Mouse (Mus musculus) embryonic facial prominence, embryonic 15.5 days (tissue): ENCODE measurements around the gene 1810055G02Rik. TPM values are rescaled to one million over a fixed set of nuclear protein-coding genes. Genes with fewer than 3 reads are reported as not detected.

Experiments used
- ATAC-seq: fragments of 200-750 bp; cut with Nextera tagmentation; 2 replicates; pipeline ENCODE4 v1.8.0; 2017; ENCODE audit warnings: low read depth, moderate TSS enrichment; ENCODE audit not compliant: insufficient number of reproducible peaks, low FRiP score, low TSS enrichment
- H3K27ac ChIP-seq: fragments of 300-500 bp; sonication (generic); replicated peaks from 2 replicates; pipeline ENCODE4 v1.5.1; 2015; ENCODE audit warnings: mild to moderate bottlenecking, inconsistent platforms
- H3K27me3 ChIP-seq: fragments of 300-500 bp; sonication (generic); 2 replicates; pipeline ENCODE4 v1.6.1; 2015; ENCODE audit warnings: inconsistent platforms
- H3K36me3 ChIP-seq: fragments of 300-500 bp; sonication (generic); 2 replicates; pipeline ENCODE4 v1.6.1; 2015; ENCODE audit warnings: mild to moderate bottlenecking, inconsistent platforms
- H3K4me1 ChIP-seq: fragments of 300-500 bp; sonication (generic); 2 replicates; pipeline ENCODE4 v1.6.1; 2015; ENCODE audit warnings: inconsistent platforms
- H3K4me2 ChIP-seq: fragments of 300-500 bp; sonication (generic); replicated peaks from 2 replicates; pipeline ENCODE4 v1.6.1; 2015; ENCODE audit warnings: mild to moderate bottlenecking, inconsistent platforms
- H3K4me3 ChIP-seq: fragments of 300-500 bp; sonication (generic); replicated peaks from 2 replicates; pipeline ENCODE4 v1.5.1; 2015; ENCODE audit warnings: mild to moderate bottlenecking, inconsistent platforms
- H3K9ac ChIP-seq: fragments of 300-500 bp; sonication (generic); 2 replicates; pipeline ENCODE4 v1.6.1; 2015; ENCODE audit warnings: inconsistent platforms
- H3K9me3 ChIP-seq: fragments of 300-500 bp; sonication (generic); replicated peaks from 2 replicates; pipeline ENCODE4 v1.6.1; 2016; ENCODE audit warnings: inconsistent platforms
- WGBS: fragments of 180-500 bp; shearing (Covaris S2); methylation state at CpG from one replicate; pipeline ENCODE4 v1.1.7; 2015; 5-methylcytosine and 5-hydroxymethylcytosine counted together
- polyA plus RNA-seq: library from polyadenylated mRNA; unstranded; fragments of >200 nt; fragmentation: Nextera tagmentation; extraction: Ambion mirVana; gene quantifications from 2 replicates; pipeline ENCODE4 v1.2.1, GENCODE M21; 2015

1810055G02Rik gene
- polyA plus RNA-seq, 1 experiment from 2014 or later, result 55.9 TPM

DNA sequence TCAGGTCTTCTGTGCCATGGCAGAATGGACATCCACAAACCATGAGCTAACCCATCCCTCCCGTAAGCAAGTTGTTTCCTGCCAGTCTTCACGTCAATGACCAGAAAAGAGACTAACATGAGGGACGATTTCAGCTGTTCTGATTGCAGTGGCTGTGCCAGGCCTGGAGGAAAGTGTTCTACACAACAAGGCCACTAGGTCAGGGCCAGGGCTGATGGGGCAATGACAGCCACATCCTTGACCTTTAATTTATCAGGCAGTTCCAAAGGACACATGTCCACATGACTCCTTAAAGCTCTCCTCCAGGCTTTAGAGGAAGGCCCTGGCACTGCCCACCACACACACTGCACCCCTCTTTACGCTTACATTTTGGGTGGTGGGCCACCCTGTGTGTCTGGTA is 12.6 kb upstream of the 1810055G02Rik start:
- Histone ChIP-seq H3K36me3 (no peaks in the 10 kb centered on the region), H3K9me3 (no peaks in the 10 kb centered on the region), H3K4me3 (no peak overlapping the region), H3K27me3 (no peaks in the 10 kb centered on the region), H3K4me2 (no peak overlapping the region), H3K9ac (no peak overlapping the region), H3K27ac (no peak overlapping the region), H3K4me1 (no peaks in the 10 kb centered on the region)
- ATAC-seq, result no peak
- 76% methylated on average over 4 of the region's 4 CpGs for WGBS

GRCm38 (mm10) chr19:3695976-3696375 is 12.1 kb upstream of the 1810055G02Rik start:
- H3K9me3 ChIP-seq, result no peaks in the 10 kb centered on the region
- 86% methylated on average over 8 of the region's 8 CpGs for WGBS
- H3K4me2 ChIP-seq, result no peak overlapping the region
- H3K4me1 ChIP-seq, result no peaks in the 10 kb centered on the region
- H3K4me3 ChIP-seq, result no peak overlapping the region
- H3K27me3 ChIP-seq, result no peaks in the 10 kb centered on the region
- no peak for ATAC-seq
- no peaks in the 10 kb centered on the region for H3K36me3 ChIP-seq
- H3K27ac ChIP-seq, result no peak overlapping the region
- no peak overlapping the region for H3K9ac ChIP-seq

GRCm38 (mm10) chr19:3698035-3698434 is 10.1 kb upstream of the 1810055G02Rik start:
- ATAC-seq, result no peak
- 85% methylated on average over 7 of the region's 7 CpGs for WGBS

GRCm38 (mm10) chr19:3699508-3700438 is 8.3 kb upstream of the 1810055G02Rik start:
- H3K4me2 ChIP-seq, result no peak overlapping the region
- no peak overlapping the region for H3K27ac ChIP-seq
- no peaks in the 10 kb centered on the region for H3K9me3 ChIP-seq
- H3K27me3 ChIP-seq, result no peaks in the 10 kb centered on the region
- no peak; the same call in none of the 2 replicates for ATAC-seq
- no peak overlapping the region for H3K4me3 ChIP-seq
- no peaks in the 10 kb centered on the region for H3K36me3 ChIP-seq
- 28% methylated on average over 6 of the region's 6 CpGs for WGBS
- H3K9ac ChIP-seq, result no peak overlapping the region
- no peaks in the 10 kb centered on the region for H3K4me1 ChIP-seq

More at GRCm38 (mm10) chr19:3698035-3698434, 10.1 kb upstream of the 1810055G02Rik start:
- H3K36me3 ChIP-seq, result no peaks in the 10 kb centered on the region
- no peaks in the 10 kb centered on the region for H3K4me1 ChIP-seq
- no peak overlapping the region for H3K4me3 ChIP-seq
- no peak overlapping the region for H3K27ac ChIP-seq
- no peaks in the 10 kb centered on the region for H3K27me3 ChIP-seq
- no peak overlapping the region for H3K4me2 ChIP-seq
- no peak overlapping the region for H3K9ac ChIP-seq
- no peaks in the 10 kb centered on the region for H3K9me3 ChIP-seq

GRCm38 (mm10) chr19:3702460-3702859 is 5.6 kb upstream of the 1810055G02Rik start:
- Histone ChIP-seq H3K9ac (no peak overlapping the region), H3K4me1 (peaks cover 4% of the 10 kb centered on the region), H3K36me3 (no peaks in the 10 kb centered on the region), H3K27me3 (no peaks in the 10 kb centered on the region), H3K27ac (no peak overlapping the region), H3K4me2 (no peak overlapping the region), H3K4me3 (no peak overlapping the region), H3K9me3 (no peaks in the 10 kb centered on the region)
- ATAC-seq, result no peak
- 76% methylated on average over 4 of the region's 4 CpGs for WGBS

DNA sequence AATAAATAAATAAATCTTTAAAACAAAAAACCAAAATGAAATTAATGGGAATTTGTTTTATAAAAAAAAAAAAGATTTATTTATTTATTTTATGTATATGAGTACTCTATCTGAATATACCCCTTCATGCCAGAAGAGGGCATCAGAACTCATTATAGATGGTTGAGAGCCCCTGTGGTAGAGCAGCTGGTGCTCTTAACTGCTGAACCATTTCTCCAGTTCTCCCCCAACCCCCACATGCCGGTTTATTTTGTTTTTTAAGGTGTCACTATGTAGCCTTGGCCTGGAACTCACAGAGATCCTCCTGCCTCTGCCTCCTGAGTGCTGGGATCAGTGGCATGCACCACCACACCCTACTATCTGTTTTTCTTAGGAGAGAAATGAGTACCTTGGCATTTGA is 1.8 kb upstream of the 1810055G02Rik start:
- Histone ChIP-seq H3K36me3 (no peaks in the 10 kb centered on the region), H3K9ac (no peak overlapping the region), H3K4me3 (no peak overlapping the region), H3K27me3 (no peaks in the 10 kb centered on the region), H3K4me2 (no peak overlapping the region), H3K9me3 (no peaks in the 10 kb centered on the region), H3K4me1 (peaks cover 22% of the 10 kb centered on the region), H3K27ac (no peak overlapping the region)
- no peak for ATAC-seq
- 46% methylated on average over 1 of the region's 1 CpGs for WGBS

DNA sequence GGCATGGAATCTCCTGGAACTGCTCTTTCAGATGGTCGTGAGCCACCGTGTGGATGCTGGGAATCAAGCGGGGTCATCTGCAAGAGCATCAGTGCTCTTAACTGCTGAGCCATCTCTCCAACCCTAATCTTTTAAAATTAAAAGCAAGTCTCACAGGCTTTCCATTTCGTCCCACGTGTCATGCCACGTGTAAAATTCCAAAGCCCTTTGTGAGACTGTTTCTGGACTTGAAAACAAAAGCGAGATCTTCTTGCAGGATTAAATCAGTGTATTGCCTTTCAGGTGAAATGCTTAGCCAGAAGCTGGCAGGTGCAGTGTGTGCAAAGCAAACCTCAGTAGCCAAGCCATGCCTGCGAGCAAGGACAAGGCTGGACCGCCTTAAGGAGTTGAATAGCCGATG is 540 bp upstream of the 1810055G02Rik start:
- Histone ChIP-seq H3K4me3 (peak overlapping the region; percentile 99), H3K36me3 (0 out of 2 replicates have a peak, but pooled peaks cover 3% of the 10 kb centered on the region), H3K27ac (peak overlapping the region; percentile 83), H3K9ac (peak overlapping the region; percentile 86), H3K4me1 (peaks cover 22% of the 10 kb centered on the region), H3K27me3 (no peaks in the 10 kb centered on the region), H3K4me2 (peak overlapping the region; percentile 72), H3K9me3 (no peaks in the 10 kb centered on the region)
- WGBS, result 28% methylated on average over 10 of the region's 10 CpGs
- peak; percentile 27; the same call in 1 of the 2 replicates for ATAC-seq

DNA sequence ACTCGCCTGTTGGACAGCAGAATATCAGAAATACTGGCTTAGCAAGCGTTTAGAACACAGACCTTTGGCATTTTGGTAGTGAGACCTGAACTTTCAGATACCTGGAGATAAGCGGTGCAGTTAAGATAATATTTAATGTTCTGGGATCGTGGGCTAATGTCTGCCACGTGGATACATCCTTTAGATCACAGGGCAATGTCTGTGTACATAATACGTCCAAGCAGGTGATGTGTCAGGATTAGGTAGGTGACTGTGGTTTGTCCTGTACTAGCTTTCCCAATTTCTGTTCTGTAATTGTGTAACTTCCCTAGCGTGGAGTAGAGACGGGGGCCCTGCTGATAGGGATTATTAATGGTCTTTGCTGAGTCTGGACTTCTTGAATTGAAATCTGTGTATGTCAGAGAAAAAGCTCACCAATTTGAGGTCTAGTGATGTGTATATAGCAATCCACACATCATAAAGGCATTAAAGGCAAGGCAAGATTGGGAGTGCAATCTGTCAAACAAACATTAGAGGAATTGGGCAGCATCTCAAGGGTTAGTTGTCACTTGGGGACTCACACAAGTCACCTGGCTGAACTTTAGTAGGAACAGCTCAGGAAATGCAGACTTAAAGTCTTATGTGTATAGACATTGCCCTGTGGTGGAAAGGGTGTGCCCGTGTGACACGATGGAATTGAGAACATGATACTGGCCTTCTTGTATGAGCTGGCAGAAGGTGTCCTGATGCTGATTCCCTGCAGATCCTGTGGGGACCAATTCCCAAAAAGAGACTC is 1.1 kb downstream of the 1810055G02Rik start:
- no peak overlapping the region for H3K27ac ChIP-seq
- 36% methylated on average over 10 of the region's 10 CpGs for WGBS
- H3K4me2 ChIP-seq, result peak overlapping the region; percentile 72
- peak overlapping the region; percentile 86 for H3K9ac ChIP-seq
- no peaks in the 10 kb centered on the region for H3K9me3 ChIP-seq
- ATAC-seq, result no peak
- H3K27me3 ChIP-seq, result no peaks in the 10 kb centered on the region
- H3K4me3 ChIP-seq, result peak overlapping the region; percentile 99
- H3K36me3 ChIP-seq, result peaks cover 4% of the 10 kb centered on the region; the same call in 1 of the 2 replicates
- peaks cover 22% of the 10 kb centered on the region for H3K4me1 ChIP-seq

DNA sequence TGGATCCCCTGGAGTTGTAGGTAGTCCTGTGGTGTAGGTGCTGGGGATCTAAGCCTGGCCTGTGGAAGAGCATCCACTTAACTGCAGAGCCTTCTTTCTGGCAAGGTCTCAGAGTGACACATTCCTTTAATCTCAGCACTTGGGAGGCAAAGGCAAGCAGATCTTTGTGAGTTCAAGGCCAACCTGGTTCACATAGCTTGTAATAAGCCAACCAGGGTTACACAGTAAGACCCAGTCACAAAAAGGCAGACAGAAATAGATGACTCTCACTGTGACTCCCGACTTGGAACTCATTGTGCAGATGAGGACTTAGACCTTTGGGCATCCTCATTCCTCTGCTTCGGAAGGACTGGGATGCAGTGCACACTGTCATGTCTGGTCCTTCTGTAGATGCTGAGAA is 2.3 kb downstream of the 1810055G02Rik start:
- ATAC-seq, result no peak
- Histone ChIP-seq H3K4me1 (peaks cover 22% of the 10 kb centered on the region), H3K27me3 (no peaks in the 10 kb centered on the region), H3K27ac (no peak overlapping the region), H3K9ac (no peak overlapping the region), H3K36me3 (peaks cover 16% of the 10 kb centered on the region), H3K4me3 (no peak overlapping the region), H3K4me2 (no peak overlapping the region), H3K9me3 (no peaks in the 10 kb centered on the region)
- 95% methylated on average over 2 of the region's 2 CpGs for WGBS

GRCm38 (mm10) chr19:3714381-3714780 is 6.3 kb downstream of the 1810055G02Rik start:
- H3K4me3 ChIP-seq, result no peak overlapping the region
- WGBS, result 91% methylated on average over 6 of the region's 6 CpGs
- no peak overlapping the region for H3K9ac ChIP-seq
- ATAC-seq, result no peak
- peaks cover 13% of the 10 kb centered on the region for H3K4me1 ChIP-seq
- no peaks in the 10 kb centered on the region for H3K9me3 ChIP-seq
- H3K4me2 ChIP-seq, result no peak overlapping the region
- no peaks in the 10 kb centered on the region for H3K27me3 ChIP-seq
- no peak overlapping the region for H3K27ac ChIP-seq
- peaks cover 47% of the 10 kb centered on the region for H3K36me3 ChIP-seq
